Mouse (Mus musculus) gastrocnemius, postnatal 14 days (tissue): ENCODE data around the gene Eif4e3. TPM values are rescaled to one million over a fixed set of nuclear protein-coding genes. Genes with fewer than 3 reads are reported as not detected.

Source experiments
- DNase-seq: peaks from one replicate; pipeline ENCODE4 v3.0.0; 2021; ENCODE audit warnings: mixed read lengths
- intact Hi-C: fragments of 180-260 bp; cut with DNase I; formaldehyde crosslinking; loops from one replicate; pipeline ENCODE4 v1.15.1; 2025; ENCODE audit warnings: low total_unique reads
- total RNA-seq, 2 experiments: library from RNA; stranded (reverse); gene quantifications; 2 replicates each; pipeline ENCODE4 v1.2.3; 2021

The Eif4e3 gene
- total RNA-seq, 2 experiments from 2014 or later = 16.2 to 17.8 TPM

DNA sequence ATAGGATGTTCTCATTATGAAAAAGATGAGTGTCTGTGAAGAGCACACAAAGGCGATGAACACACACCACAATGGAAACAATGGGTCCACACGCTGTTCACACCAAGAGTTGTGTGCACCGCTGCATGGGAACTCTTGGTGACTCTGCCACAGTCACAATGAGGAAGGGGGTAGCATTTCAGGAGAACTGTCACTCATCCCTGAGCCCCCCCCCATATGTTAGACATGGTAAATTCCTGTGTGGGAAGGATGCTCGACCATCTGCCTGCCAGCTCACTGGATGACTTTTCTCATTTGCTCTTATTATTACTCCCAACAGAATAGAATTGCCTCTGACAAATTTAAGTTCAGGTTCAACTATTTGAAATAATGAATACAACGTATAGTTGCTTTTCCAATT, 34.9 kb downstream of the Eif4e3 start:
- intact Hi-C loops = no loop called here
- DNase-seq = no peak

DNA sequence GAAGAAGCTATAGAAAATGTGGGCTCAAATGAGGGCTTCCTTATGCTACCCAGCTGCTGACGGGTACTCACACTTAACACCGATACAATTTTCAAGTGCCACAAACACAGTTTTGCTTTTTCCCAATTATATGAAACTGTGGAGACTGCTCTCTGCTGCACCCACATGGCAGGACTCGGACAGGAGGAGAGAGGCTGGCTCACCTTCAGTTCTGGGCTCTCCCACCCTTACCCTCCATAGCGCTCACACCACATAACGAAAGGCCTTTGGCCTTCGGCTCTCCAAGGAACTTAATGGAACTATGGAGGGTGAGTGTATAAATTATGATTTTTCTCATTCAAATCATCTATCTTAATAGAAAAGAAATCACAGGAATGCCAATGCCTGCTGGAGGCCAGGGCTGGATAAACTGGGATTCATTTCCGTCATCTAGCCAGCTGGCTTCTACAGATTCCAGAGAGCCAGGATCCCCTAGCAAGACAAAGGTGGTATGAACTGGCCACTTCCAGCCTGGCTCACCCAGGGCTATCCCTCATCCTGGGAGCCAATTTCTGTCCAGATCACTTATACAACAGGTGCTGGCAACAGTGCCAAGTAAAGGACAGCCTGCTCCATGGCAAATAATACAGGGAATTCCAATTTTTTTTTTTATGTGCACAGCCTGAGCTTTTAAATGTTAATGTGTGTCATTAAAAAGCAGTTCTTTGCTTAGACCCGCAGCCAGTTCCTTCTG, 36.7 kb downstream of the Eif4e3 start:
- intact Hi-C loops = no loop called here
- no peak for DNase-seq

DNA sequence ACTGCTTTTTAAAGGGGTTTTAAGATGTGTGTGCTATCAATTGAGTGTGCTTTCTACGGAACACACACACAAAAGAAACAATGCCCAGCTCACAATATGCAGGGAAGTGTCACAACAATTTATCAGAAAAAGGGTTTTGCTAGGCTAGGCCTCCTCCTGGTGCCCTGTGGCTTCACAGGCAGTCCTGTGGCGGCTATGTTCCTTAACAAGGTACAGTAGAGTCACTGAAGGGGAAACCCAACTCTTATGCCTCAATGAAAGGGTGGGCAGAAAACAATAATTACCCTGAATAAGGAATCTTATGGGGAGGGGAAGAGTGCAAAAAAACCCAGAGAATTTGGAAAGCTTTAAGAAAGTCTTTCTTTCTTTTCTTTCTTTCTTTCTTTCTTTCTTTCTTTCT, 40.2 kb downstream of the Eif4e3 start:
- intact Hi-C loops = no loop called here

DNA sequence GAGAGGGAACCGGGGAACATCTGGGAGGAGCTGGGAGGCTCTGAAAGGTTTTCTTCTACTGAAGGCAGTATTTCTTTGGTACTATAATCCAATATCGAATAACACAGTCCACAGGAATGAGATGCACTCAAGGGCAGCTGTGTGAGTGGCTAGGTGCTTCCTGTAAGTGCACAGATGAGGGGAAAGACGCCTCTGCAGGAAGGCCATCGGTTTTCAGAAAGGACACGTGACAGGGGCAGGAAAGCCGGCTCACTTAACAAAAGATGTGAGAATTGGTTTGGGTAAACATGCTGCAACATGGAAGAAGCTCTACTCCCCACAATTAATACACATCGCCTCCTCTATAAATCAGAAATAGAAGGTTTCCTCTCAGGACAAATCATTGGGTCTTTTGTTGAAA, 40.8 kb downstream of the Eif4e3 start:
- intact Hi-C loops = no loop called here
- no peak for DNase-seq

More for the DNA sequence above, 40.2 kb downstream of the Eif4e3 start:
- DNase-seq = no peak

DNA sequence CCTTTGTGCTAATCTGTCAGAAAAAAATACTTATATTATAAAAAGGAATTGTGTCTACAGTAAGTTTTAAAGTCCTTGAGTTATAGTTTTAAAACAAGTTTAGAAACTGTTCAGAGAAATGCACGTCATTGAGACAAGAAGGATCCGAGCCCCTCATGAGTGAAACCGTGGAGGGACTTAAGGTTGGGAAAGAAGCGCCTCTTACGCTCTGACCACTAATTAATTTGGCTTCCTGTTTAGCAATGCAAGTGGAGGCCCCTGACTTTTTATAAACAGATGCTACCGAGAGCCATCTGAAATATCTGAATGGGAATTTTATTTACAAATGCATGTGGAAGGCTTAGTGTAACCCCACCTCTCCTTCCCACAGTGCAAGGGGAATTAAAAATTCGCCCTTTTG, 41.3 kb downstream of the Eif4e3 start:
- no peak for DNase-seq
- intact Hi-C loops = no loop called here

DNA sequence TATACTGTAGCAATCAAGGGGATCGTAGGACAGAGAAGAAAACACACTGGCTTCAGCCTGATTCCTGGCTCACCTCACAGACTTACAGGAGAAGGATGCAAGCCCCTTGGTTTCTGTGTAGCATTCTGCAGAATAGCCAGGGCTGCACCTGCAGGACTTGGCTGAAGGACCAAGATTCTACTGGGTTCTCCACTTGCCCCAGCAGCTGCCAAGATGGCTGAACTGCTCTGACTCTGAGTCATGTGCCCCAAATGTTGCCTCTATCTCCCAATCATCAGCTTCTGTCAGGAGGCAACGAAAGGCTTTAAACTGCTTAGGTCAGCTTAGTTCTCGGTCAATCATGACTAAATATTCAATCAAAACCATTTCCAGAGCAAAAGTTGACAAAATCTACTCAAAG, 42.0 kb downstream of the Eif4e3 start:
- intact Hi-C loops = no loop called here
- DNase-seq = no peak

DNA sequence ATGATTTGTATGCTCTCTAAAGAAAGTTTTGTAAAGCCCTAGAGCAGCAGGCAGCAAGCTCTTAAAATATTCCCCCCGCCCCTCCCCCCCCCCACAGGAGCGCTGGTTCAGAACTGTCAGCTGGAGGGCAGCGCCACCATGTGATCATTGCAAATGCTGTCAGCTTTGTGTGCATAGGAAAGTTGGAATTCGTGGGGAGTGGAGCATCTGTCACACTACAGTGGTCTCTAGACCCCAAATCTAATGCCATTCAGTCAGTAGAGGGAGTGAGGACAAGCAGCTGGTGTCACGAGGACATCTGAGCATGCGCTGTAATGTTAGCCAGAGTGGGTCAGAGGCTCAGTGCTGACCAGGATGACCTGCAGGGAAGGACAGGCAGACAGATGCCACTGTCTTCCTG, 42.9 kb downstream of the Eif4e3 start:
- no peak for DNase-seq
- intact Hi-C loops = no loop called here

DNA sequence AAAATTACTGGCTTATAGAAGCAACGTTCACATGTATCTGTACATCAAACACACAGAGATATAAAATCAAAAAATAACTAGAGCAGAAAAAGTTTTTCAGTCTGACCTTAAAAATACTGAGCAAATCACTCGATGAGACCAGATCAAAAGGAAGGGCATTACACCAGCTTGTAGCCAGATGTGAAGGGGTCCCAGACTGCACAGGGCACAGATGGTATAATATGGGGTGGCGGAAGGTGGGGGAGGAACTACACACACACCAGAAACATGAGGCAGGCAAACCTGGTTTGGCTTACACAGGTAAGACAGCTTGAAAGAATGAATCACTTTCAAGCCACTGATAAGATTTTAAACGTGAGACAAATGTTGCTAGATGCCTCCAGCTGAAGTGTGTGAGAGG, 45.4 kb downstream of the Eif4e3 start:
- intact Hi-C loops = no loop called here

DNA sequence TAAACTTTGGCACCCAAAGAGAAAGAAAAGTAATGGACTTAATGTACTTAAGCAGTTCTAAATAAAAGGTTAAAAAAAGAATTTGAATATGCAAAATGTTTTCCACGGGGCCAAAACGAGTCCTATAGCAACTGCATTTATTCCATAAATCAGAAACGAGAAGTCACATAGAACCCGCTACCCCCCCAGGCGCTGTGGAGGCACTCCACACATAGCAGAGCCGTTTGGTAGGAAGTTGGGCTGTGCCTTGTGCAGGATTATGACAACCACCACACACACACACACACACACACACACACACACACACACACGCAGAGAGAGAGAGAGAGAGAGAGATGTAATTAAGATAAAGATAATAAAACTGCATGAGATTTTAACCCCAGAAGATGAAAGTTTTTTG, 46.1 kb downstream of the Eif4e3 start:
- intact Hi-C loops = no loop called here
- DNase-seq = no peak

More for the DNA sequence above, 45.4 kb downstream of the Eif4e3 start:
- no peak for DNase-seq

DNA sequence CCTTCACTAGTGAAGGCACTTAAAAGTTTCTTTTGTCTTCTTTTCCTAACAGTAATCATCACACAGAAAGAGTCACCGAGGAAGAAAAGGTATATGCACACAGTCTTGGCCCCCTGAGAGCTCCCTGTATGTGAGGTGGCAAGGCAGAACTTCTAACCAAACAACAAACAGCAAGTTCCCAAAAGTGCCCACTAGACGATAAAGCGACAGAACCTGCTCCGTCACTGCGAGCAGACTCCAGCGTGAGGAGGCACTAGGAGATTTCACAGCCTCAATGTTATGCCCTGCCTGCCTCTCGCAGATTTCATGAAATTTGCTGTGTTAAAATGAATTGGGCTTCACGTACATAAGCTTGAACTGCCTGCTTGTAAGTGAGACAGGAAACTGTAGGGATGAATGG, 46.6 kb downstream of the Eif4e3 start:
- intact Hi-C loops = no loop called here
- no peak for DNase-seq

DNA sequence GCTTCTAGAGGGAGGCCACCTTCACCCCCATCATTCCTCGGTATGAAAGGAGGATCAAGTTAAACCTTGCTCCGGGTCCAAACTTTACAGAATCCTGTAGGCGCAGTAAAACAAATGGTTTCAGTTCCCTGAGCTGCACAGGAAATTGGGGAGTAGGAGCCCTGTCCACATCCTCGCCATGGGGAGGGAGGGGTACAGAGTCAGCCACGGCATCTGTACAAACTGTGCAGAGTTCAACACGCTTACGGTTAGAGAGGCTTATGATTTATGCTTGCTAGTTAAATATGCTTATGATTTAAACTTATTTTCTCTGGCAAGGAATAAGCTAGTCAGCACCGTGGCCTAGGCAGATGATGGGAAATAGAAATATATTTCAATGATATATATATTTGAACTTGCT, 47.1 kb downstream of the Eif4e3 start:
- intact Hi-C loops = no loop called here
- no peak for DNase-seq

DNA sequence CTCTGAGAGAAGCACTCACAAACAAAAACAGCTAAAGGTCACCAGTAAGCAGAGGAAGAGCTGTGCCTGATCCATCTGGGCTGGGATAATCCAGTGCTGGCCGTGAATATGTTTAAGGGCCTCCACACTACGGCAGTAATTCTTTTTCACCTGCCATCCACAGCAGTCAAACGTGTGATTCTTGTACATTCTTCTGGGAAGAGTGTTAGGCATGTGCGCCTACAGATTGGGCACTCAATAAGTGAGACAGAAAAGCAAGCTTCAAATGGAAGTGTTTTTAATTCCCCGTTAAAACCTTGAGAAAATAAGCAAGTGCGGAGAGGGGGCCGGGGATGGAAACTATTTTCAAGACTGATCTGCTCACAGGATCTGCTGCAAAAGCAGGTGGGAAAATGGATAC, 48.7 kb downstream of the Eif4e3 start:
- DNase-seq = no peak
- intact Hi-C loops = no loop called here

DNA sequence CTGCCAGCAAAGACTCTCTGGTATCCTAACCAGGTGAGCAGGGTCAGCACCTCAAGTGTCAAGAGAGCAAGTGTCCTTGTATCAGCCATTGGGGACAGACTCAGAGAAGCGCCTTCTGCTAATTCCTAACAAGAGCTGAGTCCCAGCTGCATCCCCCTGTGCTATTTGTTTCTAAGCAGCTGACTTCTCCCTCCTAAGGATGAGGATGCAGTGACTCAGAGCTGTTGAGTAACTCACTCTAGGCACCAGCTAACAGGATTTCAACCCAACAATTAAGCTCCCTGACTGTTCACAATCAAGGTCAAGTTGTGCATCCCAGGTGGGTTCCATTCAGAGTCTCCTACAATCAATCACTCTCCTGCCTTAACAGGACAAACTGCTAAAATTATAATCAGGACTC, 49.2 kb downstream of the Eif4e3 start:
- intact Hi-C loops = no loop called here
- DNase-seq = no peak

DNA sequence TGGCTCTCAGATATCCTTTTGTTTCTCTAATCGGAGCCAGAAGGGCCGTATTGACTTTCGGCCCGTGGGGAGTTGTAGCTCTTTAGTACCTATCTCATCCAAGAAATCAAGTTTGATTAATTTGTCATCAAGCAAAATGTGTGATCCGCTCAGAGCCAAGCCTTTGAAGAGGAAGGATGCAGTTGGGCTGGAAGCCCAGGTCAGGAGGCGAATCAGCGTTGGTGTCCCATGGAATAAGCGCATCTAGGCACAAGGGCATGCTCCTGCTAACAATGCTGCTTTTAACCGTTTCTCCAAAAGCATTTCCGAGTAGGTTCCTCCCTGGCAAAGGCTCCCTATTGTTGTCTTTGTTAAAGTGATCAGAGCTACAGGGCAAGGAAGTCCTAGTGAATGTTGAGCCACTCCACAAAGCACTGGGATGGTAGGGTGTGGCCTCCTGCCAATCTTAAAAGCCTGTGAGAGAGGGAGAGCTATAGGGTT, 51.3 kb downstream of the Eif4e3 start:
- DNase-seq = no peak
- intact Hi-C loops = no loop called here

DNA sequence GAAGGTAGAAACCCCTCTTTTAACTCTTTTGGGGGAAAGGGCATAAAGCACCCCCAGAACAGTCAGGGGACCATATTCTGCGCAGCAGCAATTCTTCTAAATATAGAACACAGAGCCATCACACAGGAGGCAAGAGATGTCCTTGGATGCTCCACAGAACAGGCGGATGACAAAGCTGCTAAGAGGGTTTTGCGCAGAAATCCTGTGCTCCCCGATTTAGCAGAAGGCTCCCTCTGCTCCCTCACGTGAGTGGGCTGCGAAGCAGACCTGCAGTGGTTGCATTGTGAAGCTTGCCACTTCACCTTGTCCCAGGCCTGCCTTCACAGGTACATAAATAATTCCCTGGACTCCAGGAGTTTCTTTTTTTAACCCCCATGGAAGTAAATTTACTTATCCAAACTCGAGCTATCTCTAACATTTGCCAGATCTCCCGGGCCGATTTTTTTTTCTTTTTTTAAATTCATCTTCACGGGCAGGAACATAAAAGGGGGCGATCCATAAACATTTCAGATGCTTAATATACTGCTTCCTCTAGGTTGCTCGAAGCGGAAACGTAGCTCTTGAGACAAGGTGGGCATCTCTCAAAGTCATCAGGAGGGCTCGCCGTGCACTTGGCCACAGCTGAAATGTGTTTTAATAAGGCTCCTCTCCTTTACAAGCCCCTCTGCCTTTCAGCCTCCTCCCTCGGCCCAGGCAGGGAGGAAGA, 51.9 kb downstream of the Eif4e3 start:
- DNase-seq = no peak
- intact Hi-C loops = no loop called here

DNA sequence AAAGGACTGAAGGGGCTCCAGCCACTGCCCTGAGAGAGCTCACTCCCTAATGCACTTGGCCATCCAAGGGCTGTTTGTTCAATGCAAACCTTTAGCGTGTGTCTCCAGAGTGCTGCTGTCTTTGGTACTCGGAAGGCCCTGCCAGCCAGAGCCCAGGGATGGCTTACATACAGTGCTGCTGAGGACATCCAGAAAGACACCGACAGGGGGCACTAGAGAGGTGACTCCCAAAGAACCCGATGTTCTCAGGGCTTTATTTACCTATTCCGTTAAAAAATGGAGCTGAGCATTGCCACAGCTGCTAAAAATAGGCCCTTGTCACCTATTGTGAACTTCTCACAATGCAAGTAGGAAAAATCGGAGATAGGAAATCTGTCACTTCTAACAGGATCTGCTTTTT, 54.7 kb downstream of the Eif4e3 start:
- intact Hi-C loops = no loop called here
- DNase-seq = no peak

DNA sequence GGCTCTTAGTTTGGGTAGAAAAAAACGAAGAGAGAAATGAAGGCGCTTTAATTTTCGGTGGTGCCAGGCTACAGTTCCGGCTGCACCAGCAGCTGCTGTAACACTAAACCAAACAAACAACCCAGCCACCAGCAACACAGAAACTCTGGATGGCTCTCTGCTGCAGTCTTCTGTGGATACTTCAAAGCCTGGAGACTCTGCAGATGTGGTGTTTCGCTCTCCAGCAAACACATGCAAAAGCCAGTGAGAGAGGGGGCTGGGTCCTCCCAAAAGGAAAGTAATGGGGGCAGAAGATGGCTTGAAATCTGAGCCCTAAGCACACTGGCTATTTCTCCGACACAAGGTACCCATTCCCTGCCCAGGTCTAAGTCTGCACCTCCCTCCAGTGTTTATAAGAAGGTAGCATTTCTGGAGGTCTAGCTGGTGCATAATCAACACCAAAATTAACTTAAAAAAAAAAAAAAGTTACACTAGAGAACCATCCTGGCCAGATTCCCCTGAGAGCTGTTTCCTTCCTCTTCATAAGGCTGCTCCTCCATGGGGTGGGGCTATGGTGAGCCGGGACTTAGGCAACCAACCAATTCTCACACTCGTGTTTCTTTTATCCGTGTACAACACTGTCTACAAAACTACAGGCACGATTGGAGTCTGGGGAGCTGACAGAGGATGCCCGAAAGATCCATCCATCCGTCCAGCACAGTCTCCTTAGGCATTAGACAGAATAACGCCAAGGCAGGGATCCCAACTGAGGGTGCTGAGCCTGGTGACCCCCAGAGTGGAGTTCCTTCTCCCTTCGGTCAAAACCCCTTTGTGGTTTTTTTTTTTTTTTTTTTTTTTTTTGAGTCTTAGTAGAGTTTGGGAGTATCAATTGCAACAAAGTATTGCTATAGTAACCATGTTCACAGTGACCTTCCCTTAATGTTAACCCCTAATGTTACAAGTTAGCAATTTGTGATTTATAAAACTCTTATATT, 55.8 kb downstream of the Eif4e3 start:
- peak; percentile 28 for DNase-seq

DNA sequence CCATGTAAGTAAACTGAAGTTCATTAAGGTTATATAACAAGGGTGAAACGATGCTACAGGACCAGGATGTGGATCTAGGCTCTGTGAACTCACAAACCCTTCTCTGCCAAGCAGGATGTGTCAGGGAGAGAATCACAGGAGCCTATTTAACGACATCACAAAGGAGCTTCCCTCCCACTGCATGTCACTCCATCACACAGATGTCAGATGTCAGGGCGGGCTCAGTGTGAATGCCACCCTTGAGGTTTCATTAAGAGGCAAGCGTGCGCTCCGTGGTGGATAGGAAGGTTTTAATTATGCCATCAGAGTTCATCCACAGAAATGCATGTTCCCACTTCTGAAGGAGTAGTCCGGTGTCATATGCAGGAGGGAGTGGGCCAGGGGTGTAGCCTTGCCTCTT, 60.5 kb downstream of the Eif4e3 start:
- no peak for DNase-seq
- intact Hi-C loops = loop anchor here (10.0 kb wide), 1 partner anchor 1501 kb away; no protein-coding TSS in a partner anchor

More for the DNA sequence above, 55.8 kb downstream of the Eif4e3 start:
- intact Hi-C loops = no loop called here

DNA sequence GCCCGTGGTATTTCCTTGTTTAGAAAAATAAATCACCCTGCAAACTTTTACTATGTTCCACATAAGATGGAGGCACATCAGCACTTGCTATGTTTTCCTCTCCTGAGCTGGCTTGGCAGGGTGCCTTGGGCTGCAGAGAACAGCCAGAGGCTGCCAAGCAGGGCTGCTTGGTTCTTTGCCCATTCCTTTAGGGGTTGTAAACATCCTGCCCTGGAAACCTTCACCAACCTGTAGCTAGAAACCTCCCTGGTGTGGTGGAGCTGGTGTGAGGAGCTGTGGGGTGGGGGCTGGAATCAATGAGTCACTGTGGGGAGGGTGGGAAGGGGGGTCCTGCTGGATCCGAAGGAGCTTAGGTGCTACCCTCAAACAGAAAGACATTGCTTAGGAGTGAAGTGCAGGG, 61.8 kb downstream of the Eif4e3 start:
- peak; percentile 28 for DNase-seq
- intact Hi-C loops = loop anchor here (10.0 kb wide), 1 partner anchor 1500 kb away; no protein-coding TSS in a partner anchor

DNA sequence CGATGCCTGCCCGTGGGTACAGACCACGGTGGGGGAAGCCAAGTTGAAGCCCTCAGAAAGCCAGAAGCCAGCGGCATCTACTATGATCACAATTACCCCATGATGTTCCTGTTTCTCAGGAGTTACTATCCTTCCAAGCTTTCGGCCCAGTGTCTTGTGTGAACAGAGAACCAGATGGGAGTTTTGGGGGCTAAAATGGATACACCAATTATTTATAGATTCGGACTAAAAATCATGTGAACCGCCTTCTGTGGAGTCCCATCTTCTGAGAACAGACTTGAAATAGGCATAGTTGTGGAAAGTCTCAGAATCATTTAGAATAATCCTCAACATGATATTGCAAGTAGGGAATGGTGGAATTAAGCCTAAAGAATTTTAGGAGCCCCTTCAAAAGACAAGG, 64.1 kb downstream of the Eif4e3 start:
- intact Hi-C loops = loop anchor here (10.0 kb wide), 1 partner anchor 1498 kb away; no protein-coding TSS in a partner anchor
- no peak for DNase-seq
